Mouse (Mus musculus) cerebellum, postnatal 10 days (tissue): ENCODE results near the gene Vangl2.

Experiments
- DNase-seq, 2 experiments: peaks; one replicate each; pipeline ENCODE4 v3.0.0; 2021; ENCODE audit warnings: mixed read lengths in 2 of 2

Vangl2 gene

DNA sequence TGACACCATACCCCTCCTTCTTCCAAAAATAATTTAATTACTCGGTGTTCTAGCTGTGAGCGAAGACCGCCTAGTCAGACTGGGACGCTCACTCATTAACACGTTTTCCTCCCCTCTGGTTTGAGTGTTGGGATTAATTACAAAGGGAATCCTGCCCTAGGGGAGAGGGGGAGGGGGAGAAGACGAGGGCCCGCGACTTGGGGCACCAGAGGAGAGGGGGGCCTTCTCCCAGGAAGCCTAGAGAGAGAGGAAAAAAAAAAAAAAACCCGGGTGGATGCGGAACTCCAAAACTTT is 488 bp downstream of the Vangl2 start:
- DNase-seq = peak in 1 of 2 experiments; percentile 41

DNA sequence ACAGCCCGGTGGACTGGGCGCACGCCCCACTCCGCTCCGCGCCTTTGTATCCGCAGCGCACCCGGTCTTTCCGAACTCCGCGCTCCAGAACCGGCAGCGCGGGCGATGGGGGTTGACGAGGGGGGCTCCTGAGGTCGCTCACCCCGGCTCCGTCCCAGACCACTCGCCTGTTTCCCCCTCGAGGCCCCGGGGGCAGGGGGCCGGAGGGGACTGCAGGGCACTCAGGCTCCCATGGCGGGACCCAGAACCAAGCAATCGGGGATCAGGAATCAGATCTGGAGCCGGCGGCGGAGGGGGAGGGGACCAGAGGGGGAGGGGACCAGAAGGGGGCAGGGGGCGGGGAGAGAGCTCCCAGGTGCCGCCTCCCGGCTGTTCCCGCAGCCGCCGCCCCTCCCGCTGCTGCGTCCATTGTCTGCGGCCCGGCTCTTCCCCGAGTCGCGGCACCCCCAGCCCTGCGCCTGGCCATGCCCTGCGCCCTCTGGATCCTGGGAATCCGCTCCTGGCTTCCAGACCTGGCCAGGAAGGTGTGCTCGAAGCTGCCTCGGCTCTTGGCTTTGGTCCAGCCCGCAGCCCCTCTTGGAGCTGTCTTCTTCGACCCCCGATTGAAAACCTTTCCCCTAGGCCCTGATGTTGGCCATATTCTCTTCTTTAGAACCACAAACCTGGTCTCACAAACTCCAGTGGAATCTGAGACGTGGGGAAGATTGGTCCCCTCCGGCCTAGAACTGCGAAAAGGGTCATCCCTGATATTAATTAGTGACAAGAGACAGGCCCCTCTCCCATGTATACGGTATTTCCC is 1.0 kb downstream of the Vangl2 start:
- peak; percentile 98 to 99 for DNase-seq

DNA sequence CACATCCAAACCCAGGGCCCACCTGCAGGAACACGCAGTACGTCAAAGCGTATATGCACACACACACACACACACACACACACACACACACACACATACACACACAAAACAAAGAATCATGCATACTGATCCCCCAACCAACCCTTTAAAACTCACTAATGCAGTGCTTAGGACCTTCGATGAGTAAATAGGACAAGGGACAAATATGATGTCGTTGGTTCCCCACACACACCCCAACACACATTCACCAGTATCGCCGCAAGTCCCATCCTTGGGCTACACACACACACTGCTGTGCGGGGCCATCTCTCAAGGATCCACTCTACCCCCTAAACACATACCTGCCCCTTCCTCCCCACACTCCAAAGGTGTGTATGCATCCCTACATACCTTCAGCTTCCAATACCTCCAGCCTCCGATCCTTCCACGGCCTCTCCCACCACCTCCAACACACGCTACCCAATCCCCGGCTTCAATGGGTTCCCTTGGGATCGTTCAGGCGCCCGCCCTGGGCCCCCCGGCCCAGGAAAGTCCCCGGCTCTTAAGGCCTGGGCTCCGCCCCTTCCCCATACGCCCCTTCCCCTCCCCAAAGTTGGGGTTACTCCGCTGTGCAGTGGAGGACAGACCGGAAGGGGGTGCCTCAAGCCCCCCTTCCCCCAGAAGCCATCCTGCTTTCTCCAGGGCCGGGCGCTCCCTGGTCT is 1.9 kb downstream of the Vangl2 start:
- DNase-seq = peak; percentile 75 to 76

DNA sequence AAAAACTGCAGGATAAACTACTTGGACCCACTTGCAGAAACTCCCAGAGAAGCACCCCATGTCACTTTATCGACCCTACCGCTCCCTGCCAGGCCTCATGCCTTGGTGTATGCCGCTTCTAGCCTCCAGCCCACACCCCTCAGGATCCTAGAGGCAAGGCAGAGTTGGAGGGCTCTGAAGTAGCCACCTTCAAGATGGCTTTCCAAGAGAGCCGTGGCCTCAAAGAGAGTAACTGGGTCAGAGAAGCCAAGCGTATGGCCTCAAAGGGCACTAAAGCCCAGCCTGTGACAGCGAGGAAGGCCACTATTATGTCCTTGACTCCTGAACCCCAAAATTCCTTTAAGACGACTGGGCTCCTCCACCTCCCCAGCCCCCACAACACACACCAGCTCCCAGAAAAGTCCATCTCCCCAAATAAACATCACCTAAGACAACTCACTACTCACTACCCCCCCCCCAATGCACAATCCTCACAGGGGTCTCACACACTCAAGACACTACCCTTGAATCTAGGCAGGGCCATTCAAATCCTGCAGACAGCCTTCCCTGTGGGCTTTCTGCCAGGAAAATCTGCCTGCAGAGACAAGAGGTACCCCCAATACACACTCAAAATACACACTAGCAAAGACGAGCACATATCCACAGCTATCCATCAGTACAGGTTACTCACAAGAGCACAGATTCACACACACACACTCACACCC is 2.9 kb downstream of the Vangl2 start:
- DNase-seq = peak; percentile 57 to 66

DNA sequence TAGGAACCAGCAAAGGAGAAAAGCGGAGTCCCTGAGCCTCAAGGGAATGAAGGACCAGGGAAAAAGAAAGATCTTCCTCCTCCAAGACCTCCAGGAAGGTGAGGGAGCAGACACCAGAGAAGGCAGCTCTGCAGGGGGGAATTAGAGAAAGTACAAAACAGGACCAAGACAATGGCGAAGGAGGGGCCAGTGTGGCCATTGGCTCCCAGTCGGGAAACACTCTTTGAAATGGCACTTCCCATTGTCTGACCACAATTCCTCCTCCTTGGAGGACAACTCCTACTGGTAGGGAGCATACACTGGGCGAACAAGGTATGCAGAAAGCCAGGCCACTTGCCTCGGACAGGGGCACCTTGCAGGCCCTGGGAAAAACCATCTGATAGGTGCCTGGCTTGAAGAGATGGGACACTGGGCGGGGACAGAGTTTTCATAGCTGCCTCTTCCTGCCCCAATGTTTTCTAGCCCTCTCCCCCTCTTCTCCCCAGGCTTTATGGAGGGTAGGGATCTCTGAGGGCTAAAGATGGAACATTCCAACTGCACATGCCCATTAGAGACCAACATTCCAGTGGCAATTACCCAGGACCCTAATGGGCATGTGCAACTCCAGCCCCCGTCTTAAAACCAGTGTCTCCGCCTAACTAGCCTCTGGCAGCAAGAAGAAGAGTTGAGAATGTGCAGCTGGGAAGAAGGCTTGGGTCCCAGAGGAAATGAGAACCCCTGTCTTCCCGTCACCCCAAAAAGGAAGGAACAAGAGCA is 3.9 kb downstream of the Vangl2 start:
- DNase-seq = peak in 1 of 2 experiments; percentile 16

DNA sequence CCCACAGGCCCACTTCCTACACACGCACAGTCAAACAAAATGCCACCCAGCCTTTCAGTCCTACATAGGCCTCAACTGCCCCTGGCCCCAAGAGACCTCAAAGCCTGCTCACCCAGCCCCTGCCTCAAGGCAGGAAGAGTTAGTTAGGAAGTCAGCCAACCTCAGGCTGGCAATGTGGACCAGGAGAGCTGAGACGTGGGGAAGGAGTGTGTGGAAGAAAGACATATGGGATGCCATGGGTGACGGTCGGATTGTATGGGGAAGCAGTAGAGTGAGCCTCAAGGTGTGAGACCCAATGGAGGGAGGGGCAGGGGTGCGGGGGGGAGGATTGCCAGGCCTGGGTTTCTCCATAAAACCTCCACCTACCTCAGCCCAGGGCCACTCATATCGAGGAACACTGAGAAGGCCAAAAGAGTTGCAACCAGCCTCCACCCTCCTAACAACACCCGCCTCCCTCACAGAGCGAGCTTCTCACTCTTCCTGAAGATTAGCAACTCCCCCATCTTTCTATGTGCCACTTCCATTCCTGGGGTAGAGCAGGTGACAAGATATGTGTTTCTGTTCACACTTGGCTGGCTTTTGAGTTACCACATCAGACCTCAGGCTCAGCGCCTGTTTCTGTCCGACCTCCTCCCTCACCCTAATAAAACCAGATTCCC is 8.3 kb downstream of the Vangl2 start:
- peak in 1 of 2 experiments; percentile 19 for DNase-seq

DNA sequence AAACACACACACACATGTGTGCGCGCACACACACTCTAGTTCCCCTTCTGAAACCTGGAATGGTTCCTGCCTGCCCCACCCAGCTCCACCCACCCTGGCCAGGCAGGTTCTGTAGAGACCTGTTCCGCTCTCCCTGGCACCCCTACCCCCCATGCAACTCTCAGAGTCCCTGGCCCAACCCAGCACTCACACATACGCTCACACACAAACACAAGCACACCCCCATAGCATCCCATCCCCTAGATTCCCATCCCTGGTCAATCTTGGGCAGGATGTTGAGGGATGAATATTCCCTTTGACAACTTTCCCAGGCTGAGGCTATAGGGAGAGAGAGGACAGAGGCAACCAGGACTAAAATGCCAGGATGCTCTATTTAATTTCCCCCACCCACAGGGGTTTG is 8.9 kb downstream of the Vangl2 start:
- DNase-seq = peak in 1 of 2 experiments; percentile 10

DNA sequence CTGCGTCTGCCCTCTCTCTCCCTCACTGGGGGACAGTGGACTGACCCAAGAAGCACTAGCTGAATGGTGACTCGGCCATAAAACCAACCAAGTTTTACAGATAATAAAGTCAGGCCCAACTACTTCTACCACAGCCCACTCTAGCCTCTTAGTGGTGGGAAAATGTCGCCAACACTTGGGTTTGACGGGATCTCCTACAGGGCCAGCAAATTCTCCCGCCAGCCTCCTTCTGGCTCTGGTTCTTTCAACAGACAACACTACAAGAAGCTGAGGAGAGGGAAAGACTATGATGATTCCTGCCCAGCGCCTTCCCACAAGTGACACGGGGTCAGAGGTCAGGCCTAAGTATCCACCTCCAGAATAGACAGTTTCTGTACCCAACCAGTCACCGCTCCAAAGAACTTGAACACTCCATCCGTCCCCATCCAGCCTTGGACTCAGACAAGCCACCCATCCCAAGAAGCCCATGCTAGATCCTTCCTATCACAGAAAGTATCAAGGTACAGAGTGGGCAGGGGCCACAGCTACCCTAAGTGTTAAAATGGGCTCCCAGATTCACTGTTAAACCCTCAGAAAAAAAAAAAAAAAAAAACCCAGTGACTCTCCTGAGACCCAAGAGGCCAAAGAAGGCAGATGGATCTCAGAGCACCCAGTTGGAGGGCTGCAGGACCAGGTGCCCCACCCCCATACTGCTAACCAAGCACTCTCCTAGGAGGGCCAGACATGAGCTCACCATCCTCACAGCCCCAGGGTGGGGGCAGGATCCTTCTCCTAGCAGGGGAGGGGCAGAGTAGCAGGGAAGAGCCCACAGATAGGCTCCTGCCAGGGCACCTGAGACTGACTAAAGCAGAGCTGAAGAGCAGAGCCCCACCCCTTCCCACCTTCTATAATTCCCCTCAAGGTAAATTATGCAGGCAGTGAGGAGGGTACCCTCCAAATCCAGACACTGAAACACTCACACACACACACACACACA is 9.6 kb downstream of the Vangl2 start:
- peak in 1 of 2 experiments; percentile 22 for DNase-seq

DNA sequence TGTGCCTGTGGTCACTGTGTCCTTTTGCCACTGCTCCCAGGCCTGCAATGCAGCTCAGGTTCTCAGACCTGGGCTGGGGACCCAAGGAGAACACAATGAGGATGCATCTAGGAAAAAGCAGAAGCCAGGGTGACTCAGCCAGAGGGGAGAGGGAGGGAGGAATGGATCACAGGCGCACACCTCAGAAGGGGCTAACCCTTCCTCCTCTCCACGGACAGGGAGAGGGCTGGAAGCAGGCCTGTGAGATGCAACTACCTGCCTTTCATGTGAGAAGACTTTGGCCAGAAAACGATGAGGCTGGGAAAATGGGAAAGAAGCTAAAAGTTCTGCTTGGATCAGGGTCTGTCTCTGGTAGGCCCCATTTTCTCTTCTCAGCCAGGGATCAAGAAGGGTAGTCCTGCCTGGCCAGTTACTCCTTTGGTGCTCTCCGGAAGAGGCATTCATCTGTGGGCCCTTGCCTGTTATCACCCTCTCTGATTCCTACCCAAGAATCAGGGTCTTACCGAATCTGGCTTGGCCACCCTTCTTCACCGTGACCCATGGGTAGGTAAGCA is 10.7 kb downstream of the Vangl2 start:
- DNase-seq = no peak

DNA sequence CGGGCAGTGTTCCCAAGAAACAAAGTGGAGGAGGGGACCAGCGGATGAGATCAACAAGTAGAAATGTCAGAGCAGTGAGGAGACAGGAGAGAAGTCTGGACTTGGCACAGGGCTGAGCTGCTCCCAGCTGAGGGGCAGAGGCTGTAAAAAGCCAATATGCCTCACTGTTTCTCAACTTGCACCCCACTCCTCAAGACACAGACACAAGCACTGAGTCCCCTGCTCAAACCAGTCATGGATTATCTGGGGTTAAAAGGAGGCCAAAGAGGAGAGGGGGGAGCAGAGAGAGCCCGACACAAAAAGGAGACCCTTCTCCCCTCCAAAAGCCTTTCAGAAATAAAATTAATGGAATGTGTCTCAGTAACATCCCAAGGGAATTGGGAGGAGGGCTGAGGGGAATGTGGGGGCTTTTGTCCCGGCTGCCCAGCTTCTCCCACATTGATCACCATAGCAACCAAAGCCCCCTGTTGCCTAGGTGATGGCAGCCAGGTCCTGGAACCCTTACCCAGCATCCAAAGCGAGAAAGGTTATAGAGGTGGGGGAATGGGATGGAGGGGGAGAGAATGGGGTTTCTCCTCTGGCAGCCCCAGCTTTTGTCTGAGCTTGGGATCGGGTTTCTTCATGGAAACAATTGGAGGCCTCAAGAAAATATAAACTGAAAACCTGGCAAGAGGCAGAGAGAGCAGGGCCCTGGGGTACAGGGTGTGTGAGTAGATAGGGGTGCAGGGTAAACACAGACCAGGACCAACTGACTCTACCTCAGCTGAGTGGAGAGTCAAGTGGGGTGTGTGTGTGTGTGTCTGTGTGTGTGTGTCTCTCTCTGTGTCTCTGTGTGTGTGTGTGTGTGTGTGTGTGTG is 11.4 kb downstream of the Vangl2 start:
- DNase-seq = peak; percentile 34 to 50

DNA sequence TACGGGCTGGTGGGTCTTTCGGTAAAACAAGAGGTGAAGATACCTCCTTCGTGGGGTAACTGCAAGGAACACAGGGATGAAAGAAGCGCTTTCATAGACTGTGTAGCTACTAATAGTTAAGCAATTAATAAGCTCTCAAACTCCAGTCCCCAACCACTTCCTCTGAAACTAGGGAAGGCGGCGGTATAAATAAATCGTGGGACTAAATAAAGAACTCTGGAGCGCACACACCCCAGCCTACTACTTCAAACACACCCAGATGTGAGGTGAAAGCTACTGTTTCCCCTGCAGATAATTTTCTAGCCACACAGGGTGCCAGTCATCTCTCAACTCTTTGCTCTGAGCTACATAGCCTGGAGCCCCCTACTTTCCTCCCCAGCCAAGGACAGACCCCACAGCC is 12.2 kb downstream of the Vangl2 start:
- DNase-seq = no peak

DNA sequence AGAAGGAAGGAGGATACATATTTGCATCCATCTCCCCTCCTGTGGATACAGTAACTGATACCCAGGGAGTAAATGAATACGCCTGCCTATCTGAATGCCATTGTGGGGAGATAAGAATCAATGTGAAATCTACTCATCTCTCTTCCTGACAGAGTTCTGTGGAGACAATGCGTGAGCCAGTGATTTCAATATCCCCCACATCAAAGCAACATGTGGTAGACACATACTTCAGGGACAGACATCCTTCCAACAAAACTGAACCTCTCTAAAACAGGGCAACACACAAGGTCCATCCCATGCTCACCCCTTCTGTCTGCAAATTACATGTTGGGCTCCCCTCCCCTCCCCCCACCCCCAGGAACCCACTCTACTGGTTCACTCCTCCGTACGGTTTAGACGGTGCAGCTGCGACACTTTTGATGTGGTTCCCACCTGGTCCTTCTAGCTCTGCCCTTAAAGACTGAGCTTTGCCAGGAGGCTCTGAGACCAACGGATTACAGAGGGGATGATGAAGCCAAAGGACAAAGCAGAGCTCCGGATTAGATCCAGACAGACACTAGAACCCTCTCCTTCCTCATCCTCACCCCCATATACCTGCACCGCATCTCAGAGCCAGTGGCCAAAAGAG is 12.8 kb downstream of the Vangl2 start:
- no peak for DNase-seq

DNA sequence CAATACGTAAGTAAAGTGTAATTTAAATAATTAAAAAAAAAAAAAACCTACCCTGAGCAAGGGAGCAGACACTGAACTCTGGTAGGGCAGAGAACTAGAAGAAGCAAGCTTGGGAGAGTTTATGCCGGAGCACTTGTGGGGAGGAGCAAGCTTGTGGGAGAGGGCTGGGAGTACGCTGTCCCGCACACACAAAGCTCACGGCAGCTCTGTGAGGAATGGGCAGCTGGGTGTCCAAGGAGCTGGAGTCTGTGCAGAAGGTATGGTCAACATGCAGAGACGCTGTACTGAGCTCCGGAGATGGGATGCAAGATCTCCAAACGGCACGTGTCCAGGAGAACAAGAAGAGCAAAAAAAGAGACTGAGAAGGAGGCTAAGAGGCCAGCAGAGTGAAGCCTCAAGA is 13.5 kb downstream of the Vangl2 start:
- DNase-seq = no peak

DNA sequence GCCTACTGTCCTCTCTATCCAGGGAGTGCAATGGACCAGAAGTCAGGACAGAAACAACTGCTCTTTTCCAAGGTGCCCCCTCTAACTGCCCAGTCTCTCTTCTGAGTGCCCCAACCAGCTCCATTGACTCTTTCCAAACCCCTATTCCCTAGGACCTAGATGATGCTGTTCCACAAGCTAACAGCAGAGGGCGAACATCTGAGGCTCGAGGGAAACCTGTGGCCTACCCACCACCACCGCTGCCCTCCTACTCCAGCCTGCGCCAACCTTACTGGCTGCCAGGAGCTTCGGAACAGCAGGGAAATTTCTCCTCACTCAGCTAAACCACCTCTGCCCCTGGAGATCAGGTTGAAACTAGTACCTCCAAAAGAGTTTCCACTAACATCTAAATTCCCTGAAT is 16.2 kb downstream of the Vangl2 start:
- peak; percentile 89 to 90 for DNase-seq

DNA sequence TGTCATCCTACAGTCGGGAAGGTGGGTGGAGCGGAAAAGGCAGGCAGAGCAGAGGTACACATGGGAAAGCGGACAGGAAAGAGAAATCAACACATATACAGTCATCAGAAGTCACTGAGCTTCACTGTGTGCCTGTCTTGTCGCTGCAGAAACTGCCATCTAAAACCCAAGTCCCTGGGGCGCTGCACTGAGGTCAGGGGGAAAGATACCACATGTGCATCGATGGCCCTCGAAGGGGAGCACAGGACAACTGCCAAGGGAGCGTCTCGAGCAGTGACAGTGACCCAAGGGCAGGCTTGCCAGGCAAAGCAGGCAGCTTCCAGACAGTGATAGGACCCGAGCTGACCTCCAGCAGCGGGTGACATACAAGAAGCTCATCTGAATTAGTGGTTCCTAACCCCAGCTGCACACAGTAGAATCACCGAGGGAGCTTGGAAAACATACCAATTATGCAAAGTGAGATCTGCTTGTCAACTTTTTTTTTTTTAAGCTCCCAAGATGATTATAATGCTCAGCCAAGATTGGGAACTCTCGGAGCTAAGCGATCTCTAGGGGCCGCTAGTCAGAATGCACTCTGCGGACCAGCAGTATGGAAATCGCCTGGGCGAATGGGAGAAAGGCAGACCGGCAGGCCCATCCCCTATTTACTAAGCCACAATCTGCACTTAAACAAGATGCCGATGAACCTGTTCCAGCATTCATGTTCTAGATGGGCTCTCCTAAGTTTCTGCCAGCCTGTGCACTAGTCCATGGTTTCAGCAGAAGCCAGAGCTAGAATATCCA is 18.0 kb downstream of the Vangl2 start:
- no peak for DNase-seq

DNA sequence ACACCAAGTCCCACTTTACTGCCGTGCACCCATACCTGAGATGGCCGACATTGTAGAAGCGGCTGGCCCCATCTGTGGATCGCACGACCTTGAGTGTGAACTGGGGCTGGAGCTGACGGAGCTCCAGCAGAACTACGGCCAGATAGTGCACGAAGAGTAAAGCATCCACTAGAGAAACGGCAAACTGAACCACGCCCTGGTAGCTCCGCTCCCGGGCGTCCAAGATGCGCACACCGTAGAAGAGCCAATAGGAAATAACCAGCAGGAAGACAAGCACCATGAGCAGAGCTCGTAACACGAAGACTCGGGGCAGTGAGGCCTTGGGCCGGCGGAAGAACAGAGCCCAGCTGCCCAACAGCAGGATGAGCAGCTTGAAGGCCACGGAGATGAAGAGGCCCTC is 18.8 kb downstream of the Vangl2 start:
- DNase-seq = no peak

DNA sequence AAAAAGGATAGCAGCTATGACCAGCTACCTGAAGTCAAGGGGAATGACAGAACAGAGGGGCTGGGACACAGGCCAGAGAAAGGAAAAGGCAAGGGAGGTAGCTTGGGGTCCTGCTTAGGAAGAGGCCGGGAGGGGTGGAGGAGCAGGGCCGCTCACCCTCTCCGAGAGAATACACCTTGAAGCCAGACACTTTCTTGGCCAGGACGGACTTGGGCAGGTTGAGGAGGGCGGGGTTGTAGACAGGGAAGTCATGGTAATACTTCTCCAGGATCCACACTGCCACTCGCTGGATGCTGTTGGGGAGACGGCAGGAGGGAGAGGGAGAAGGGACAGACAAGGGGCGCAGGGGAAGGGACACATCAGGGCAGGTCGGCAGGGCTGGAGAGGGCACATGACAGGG is 19.9 kb downstream of the Vangl2 start:
- no peak for DNase-seq

DNA sequence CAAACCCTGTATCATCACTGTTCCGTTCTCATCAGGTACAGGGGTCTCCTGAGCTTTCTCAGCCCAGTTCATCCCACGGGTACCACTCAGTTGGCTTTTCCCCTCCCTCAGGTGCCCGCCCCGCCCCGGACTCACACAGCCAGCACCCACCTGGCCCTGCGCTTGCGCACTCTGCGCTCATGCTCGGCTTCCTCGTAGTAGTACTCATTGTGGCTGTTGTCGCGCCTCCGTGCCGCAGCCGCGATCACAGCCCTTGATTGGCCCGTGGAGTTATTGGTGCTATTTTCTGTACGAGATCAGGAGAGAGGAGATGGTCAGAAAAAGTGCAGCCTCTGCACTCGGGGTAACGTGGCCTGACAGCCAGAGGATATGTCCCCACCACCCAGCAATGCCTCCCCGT is 20.5 kb downstream of the Vangl2 start:
- no peak for DNase-seq

DNA sequence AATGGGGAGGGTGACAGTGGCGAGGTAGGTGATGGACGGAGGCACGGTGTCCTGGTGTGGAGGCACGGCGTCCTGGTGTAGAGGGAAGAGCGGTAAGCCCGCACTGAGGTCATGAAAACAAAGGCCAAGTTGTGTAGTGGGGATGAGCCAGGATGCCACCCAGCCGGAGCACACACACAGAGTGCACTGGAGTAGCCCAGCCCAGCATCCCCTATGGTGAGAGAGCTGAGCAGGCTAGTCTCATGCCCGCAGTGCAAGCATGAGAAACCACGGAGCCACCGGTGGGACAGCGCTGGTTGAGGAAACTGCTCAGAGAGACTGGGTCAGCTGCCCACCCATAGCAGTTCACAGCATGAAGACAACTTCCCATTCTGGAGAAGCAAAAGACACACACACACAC is 26.6 kb downstream of the Vangl2 start:
- no peak for DNase-seq
